Mouse (Mus musculus) hindbrain, postnatal 0 days (tissue): ENCODE results near the gene Vgf. TPM values are rescaled to one million over a fixed set of nuclear protein-coding genes. Genes with fewer than 3 reads are reported as not detected.

Source experiments
- ATAC-seq: fragments of 200-750 bp; cut with Nextera tagmentation; 2 replicates; pipeline ENCODE4 v1.8.0; 2017; ENCODE audit warnings: mild to moderate bottlenecking, moderate TSS enrichment, moderate library complexity
- DNase-seq: peaks from one replicate; pipeline ENCODE4 v3.0.0-alpha.2; 2015; ENCODE audit warnings: low spot score
- H3K27ac ChIP-seq: fragments of 300-500 bp; sonication (generic); 2 replicates; pipeline ENCODE4 v1.5.1; 2014; ENCODE audit warnings: mild to moderate bottlenecking
- H3K27me3 ChIP-seq: fragments of 300-500 bp; sonication (generic); 2 replicates; pipeline ENCODE4 v1.6.1; 2014; ENCODE audit warnings: low read length, mixed read lengths; ENCODE audit not compliant: insufficient read depth
- H3K36me3 ChIP-seq: fragments of 300-500 bp; sonication (generic); 2 replicates; pipeline ENCODE4 v1.6.1; 2014; ENCODE audit warnings: low read length, mixed read lengths; ENCODE audit not compliant: insufficient read depth
- H3K4me1 ChIP-seq: fragments of 300-500 bp; sonication (generic); 2 replicates; pipeline ENCODE4 v1.6.1; 2014; ENCODE audit warnings: antibody characterized with exemption, low read length, mixed read lengths; ENCODE audit not compliant: insufficient read depth
- H3K4me2 ChIP-seq: fragments of 300-500 bp; sonication (generic); 2 replicates; pipeline ENCODE4 v1.6.1; 2014; ENCODE audit warnings: low read depth, mild to moderate bottlenecking, low read length, moderate library complexity, mixed read lengths
- H3K4me3 ChIP-seq: fragments of 300-500 bp; sonication (generic); 2 replicates; pipeline ENCODE4 v1.5.1; 2014; ENCODE audit warnings: low read length
- H3K9ac ChIP-seq: fragments of 300-500 bp; sonication (generic); replicated peaks from 2 replicates; pipeline ENCODE4 v1.6.1; 2014; ENCODE audit warnings: mild to moderate bottlenecking, low read length, moderate library complexity, mixed read lengths
- H3K9me3 ChIP-seq: fragments of 300-500 bp; sonication (generic); 2 replicates; pipeline ENCODE4 v1.6.1; 2016; ENCODE audit warnings: low read length, mixed read lengths
- CTCF ChIP-seq: IDR thresholded peaks from 2 replicates; pipeline ENCODE4 v1.5.1; 2016; ENCODE audit warnings: antibody characterized with exemption, control low read depth, low read depth
- WGBS: fragments of 180-500 bp; shearing (Covaris S2); extraction: QIAGEN DNeasy Blood & Tissue Kit; methylation state at CpG from one replicate; pipeline ENCODE4 v1.1.7; 2014; 5-methylcytosine and 5-hydroxymethylcytosine counted together
- polyA plus RNA-seq: library from polyadenylated mRNA; unstranded; fragments of >200 nt; fragmentation: Nextera tagmentation; extraction: Ambion mirVana; gene quantifications from 2 replicates; pipeline ENCODE4 v1.2.1, GENCODE M21; 2015
- total RNA-seq: library from RNA; depleted of rRNA; stranded (reverse); fragments of >200 nt; gene quantifications from 2 replicates; pipeline ENCODE4 v1.2.3, GENCODE M21; 2014; rRNA removed

Gene Vgf
- total RNA-seq (136 and 137 TPM in 2 replicates), polyA plus RNA-seq (43.2 and 45.9 TPM in 2 replicates)

- H3K4me2 ChIP-seq, result peak within 1 kb of the TSS; percentile 42
- WGBS, result 36% methylated on average over 4 of the region's 4 CpGs
- H3K4me1 ChIP-seq, result no peaks in the 10 kb centered on the region; the same call in 1 of the 2 replicates
- no peak within 1 kb of the TSS for H3K9ac ChIP-seq
- ATAC-seq (no peak), DNase-seq (no peak)
- no peak for TF ChIP-seq CTCF
- no peaks in the 10 kb centered on the region for H3K36me3 ChIP-seq
- H3K27ac ChIP-seq, result no peak within 1 kb of the TSS
- H3K27me3 ChIP-seq, result peaks cover 22% of the 10 kb centered on the region; the same call in 1 of the 2 replicates
- peak within 1 kb of the TSS; percentile 32 for H3K4me3 ChIP-seq
- H3K9me3 ChIP-seq, result no peaks in the 10 kb centered on the region
These were observed at the start of gene Vgf for GRCm38 (mm10) chr5:137026092-137026491. Gene Vgf (plus strand): TSS chr5:137026392.

- Histone ChIP-seq H3K4me1 (no peaks in the 10 kb centered on the region), H3K9me3 (no peaks in the 10 kb centered on the region), H3K9ac (no peak overlapping the region), H3K4me2 (no peak overlapping the region), H3K36me3 (peaks cover 6% of the 10 kb centered on the region), H3K27me3 (no peaks in the 10 kb centered on the region), H3K4me3 (no peak overlapping the region), H3K27ac (no peak overlapping the region)
- TF ChIP-seq CTCF, result no peak
- WGBS, result 72% methylated on average over 4 of the region's 4 CpGs
- DNase-seq (no peak), ATAC-seq (no peak)
These were observed 48.4 kb upstream of the Vgf start for GRCm38 (mm10) chr5:136977769-136978168.

GRCm38 (mm10) chr5:136979762-136980161 is 46.4 kb upstream of the Vgf start:
- no peak overlapping the region for H3K4me2 ChIP-seq
- H3K9ac ChIP-seq, result no peak overlapping the region
- no peaks in the 10 kb centered on the region for H3K4me1 ChIP-seq
- no peaks in the 10 kb centered on the region for H3K9me3 ChIP-seq
- no peak for TF ChIP-seq CTCF
- no peak overlapping the region for H3K4me3 ChIP-seq
- no peak for DNase-seq
- ATAC-seq, result no peak
- H3K27ac ChIP-seq, result no peak overlapping the region
- H3K27me3 ChIP-seq, result no peaks in the 10 kb centered on the region
- WGBS, result 99% methylated on average over 2 of the region's 2 CpGs
- H3K36me3 ChIP-seq, result peaks cover 6% of the 10 kb centered on the region

GRCm38 (mm10) chr5:136980974-136981373 is 45.2 kb upstream of the Vgf start:
- TF ChIP-seq CTCF, result peak; percentile 28
- 86% methylated on average over 8 of the region's 8 CpGs for WGBS

DNA sequence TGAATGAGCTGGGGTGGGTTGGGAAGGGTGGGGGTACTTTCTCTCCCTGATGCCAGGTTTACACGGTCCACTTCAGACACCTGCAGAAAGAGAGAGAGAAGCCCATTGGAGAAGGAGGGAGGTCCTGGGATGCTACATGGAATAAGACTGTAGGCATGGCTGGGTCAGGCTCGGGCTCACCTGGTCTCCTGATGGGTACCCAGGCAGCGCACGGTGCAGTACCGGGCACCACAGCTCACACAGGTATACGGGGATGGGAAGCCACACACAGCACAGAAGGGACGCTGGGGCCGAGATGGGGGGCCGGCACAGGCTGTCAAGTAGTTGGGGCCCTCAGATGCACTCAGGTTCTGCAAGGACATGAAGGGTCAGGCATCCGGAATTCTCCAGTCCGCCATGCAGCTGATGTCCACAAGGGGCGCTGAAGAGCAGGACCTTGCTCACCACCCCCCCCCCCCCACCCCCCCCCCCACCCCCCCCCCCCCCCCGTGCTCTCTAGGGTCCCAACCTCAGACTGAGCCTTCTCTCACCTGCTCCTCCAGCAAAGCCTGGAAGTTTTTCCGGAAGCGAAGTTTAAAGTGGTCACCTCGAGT is 43.8 kb upstream of the Vgf start:
- no peak overlapping the region for H3K9ac ChIP-seq
- no peak overlapping the region for H3K27ac ChIP-seq
- no peak overlapping the region for H3K4me3 ChIP-seq
- peaks cover 6% of the 10 kb centered on the region for H3K36me3 ChIP-seq
- no peak for ATAC-seq
- peak; percentile 67 for TF ChIP-seq CTCF
- H3K4me2 ChIP-seq, result no peak overlapping the region
- 50% methylated on average over 13 of the region's 16 CpGs for WGBS
- DNase-seq, result peak; percentile 70
- H3K9me3 ChIP-seq, result no peaks in the 10 kb centered on the region
- H3K4me1 ChIP-seq, result no peaks in the 10 kb centered on the region
- H3K27me3 ChIP-seq, result no peaks in the 10 kb centered on the region

More at GRCm38 (mm10) chr5:136980974-136981373, 45.2 kb upstream of the Vgf start:
- Histone ChIP-seq H3K4me2 (no peak overlapping the region), H3K9ac (no peak overlapping the region), H3K27ac (no peak overlapping the region), H3K9me3 (no peaks in the 10 kb centered on the region), H3K27me3 (no peaks in the 10 kb centered on the region), H3K4me3 (no peak overlapping the region), H3K4me1 (no peaks in the 10 kb centered on the region), H3K36me3 (peaks cover 6% of the 10 kb centered on the region)
- DNase-seq (peak; percentile 39), ATAC-seq (no peak)

- H3K27me3 ChIP-seq, result no peaks in the 10 kb centered on the region
- ATAC-seq, result no peak
- no peak for TF ChIP-seq CTCF
- H3K36me3 ChIP-seq, result peaks cover 8% of the 10 kb centered on the region
- WGBS, result 58% methylated on average over 14 of the region's 14 CpGs
- no peak overlapping the region for H3K9ac ChIP-seq
- H3K4me1 ChIP-seq, result peaks cover 7% of the 10 kb centered on the region; the same call in 1 of the 2 replicates
- DNase-seq, result no peak
- H3K4me2 ChIP-seq, result no peak overlapping the region
- no peak overlapping the region for H3K4me3 ChIP-seq
- H3K9me3 ChIP-seq, result no peaks in the 10 kb centered on the region
- no peak overlapping the region for H3K27ac ChIP-seq
These were observed 41.4 kb upstream of the Vgf start for GRCm38 (mm10) chr5:136984828-136985227.

GRCm38 (mm10) chr5:136986695-136987137 is 39.5 kb upstream of the Vgf start, which contains the start of gene Plod3:
Gene Plod3 (plus strand): TSS chr5:136987019.
- peak; percentile 100 for DNase-seq
- H3K4me2 ChIP-seq, result peak within 1 kb of the TSS; percentile 97
- H3K27ac ChIP-seq, result peak within 1 kb of the TSS; percentile 91
- H3K36me3 ChIP-seq, result peaks cover 21% of the 10 kb centered on the region
- WGBS, result under 1% methylated on average over 26 of the region's 26 CpGs
- no peaks in the 10 kb centered on the region for H3K9me3 ChIP-seq
- peak; percentile 29 for TF ChIP-seq CTCF
- H3K4me3 ChIP-seq, result peak within 1 kb of the TSS; percentile 87
- H3K4me1 ChIP-seq, result peaks cover 7% of the 10 kb centered on the region; the same call in 1 of the 2 replicates
- peak within 1 kb of the TSS; percentile 87 for H3K9ac ChIP-seq
- ATAC-seq, result peak; percentile 94
- no peaks in the 10 kb centered on the region for H3K27me3 ChIP-seq
